Mouse (Mus musculus) retina, embryonic 14.5 days (tissue): Measurements from ENCODE around the gene Olfr1301.

Source experiments
- DNase-seq: peaks from one replicate; pipeline ENCODE4 v3.0.0-alpha.2; 2015; ENCODE audit warnings: low spot score

Gene Olfr1301

GRCm38 (mm10) chr2:111750706-111751105, at the start of gene Olfr1301:
Gene Olfr1301 (plus strand): TSS chr2:111751006.
- DNase-seq: no peak

- no peak for DNase-seq
Measured at GRCm38 (mm10) chr2:111726739-111727138, 24.1 kb upstream of the Olfr1301 start.

GRCm38 (mm10) chr2:111777129-111777528, 26.3 kb downstream of the Olfr1301 start, which contains the start of gene Olfr1302:
Gene Olfr1302 (plus strand): TSS chr2:111777429.
- DNase-seq: no peak
